Mouse (Mus musculus): Measurements from ENCODE around the gene Tex22. TPM values are rescaled to one million over a fixed set of nuclear protein-coding genes. Genes with fewer than 3 reads are reported as not detected.

The Tex22 gene
- polyA plus RNA-seq, 1 experiment from 2014 or later: not detected

- Histone ChIP-seq H3K4me2 (no peak overlapping the region), H3K27ac (no peak overlapping the region), H3K36me3 (0 out of 2 replicates have a peak, but pooled peaks cover 4% of the 10 kb centered on the region), H3K4me3 (no peak overlapping the region), H3K27me3 (replicated peaks) (no peaks in the 10 kb centered on the region), H3K4me1 (peaks cover 75% of the 10 kb centered on the region), H3K9ac (no peak overlapping the region), H3K9me3 (replicated peaks) (no peaks in the 10 kb centered on the region)
- ATAC-seq: no peak
- 72% methylated on average over 4 of the region's 4 CpGs for WGBS (ENCODE audit: insufficient replicate concordance)
These were observed 35.9 kb upstream of the Tex22 start for GRCm38 (mm10) chr12:113038414-113038813.

- 57% methylated on average over 15 of the region's 15 CpGs for WGBS (ENCODE audit: insufficient replicate concordance)
- Histone ChIP-seq H3K9me3 (replicated peaks) (no peaks in the 10 kb centered on the region), H3K4me2 (no peak overlapping the region), H3K4me1 (peaks cover 63% of the 10 kb centered on the region), H3K9ac (no peak overlapping the region), H3K27ac (peak overlapping the region; percentile 83), H3K27me3 (replicated peaks) (no peaks in the 10 kb centered on the region), H3K36me3 (peaks cover 33% of the 10 kb centered on the region), H3K4me3 (no peak overlapping the region)
- peak; percentile 60 for ATAC-seq
These were observed 32.5 kb upstream of the Tex22 start for GRCm38 (mm10) chr12:113041481-113042439.

GRCm38 (mm10) chr12:113042543-113042942, 31.8 kb upstream of the Tex22 start:
- ATAC-seq: peak; percentile 87
- WGBS (ENCODE audit: insufficient replicate concordance): 43% methylated on average over 2 of the region's 2 CpGs
- Histone ChIP-seq H3K4me3 (no peak overlapping the region), H3K4me2 (peak overlapping the region; percentile 49), H3K27ac (peak overlapping the region; percentile 83), H3K27me3 (replicated peaks) (no peaks in the 10 kb centered on the region), H3K36me3 (peaks cover 41% of the 10 kb centered on the region), H3K9ac (0 out of 2 replicates have a peak overlapping the region, but pooled peaks have one; percentile 23), H3K9me3 (replicated peaks) (no peaks in the 10 kb centered on the region), H3K4me1 (peaks cover 55% of the 10 kb centered on the region)

GRCm38 (mm10) chr12:113044916-113045677, 29.2 kb upstream of the Tex22 start:
- ATAC-seq: no peak

GRCm38 (mm10) chr12:113046861-113047260, 27.4 kb upstream of the Tex22 start:
- ATAC-seq: no peak
- Histone ChIP-seq H3K4me2 (no peak overlapping the region), H3K9me3 (replicated peaks) (no peaks in the 10 kb centered on the region), H3K27ac (no peak overlapping the region), H3K36me3 (peaks cover 74% of the 10 kb centered on the region), H3K9ac (no peak overlapping the region), H3K27me3 (replicated peaks) (no peaks in the 10 kb centered on the region), H3K4me3 (no peak overlapping the region), H3K4me1 (peaks cover 44% of the 10 kb centered on the region)
- WGBS (ENCODE audit: insufficient replicate concordance): 81% methylated on average over 15 of the region's 15 CpGs

More at GRCm38 (mm10) chr12:113044916-113045677, 29.2 kb upstream of the Tex22 start:
- H3K9me3 ChIP-seq (replicated peaks): no peaks in the 10 kb centered on the region
- H3K4me3 ChIP-seq: no peak overlapping the region
- H3K27ac ChIP-seq: no peak overlapping the region
- no peak overlapping the region for H3K4me2 ChIP-seq
- 0 out of 2 replicates have a peak overlapping the region, but pooled peaks have one; percentile 20 for H3K9ac ChIP-seq
- H3K4me1 ChIP-seq: peaks cover 51% of the 10 kb centered on the region
- WGBS (ENCODE audit: insufficient replicate concordance): 83% methylated on average over 3 of the region's 3 CpGs
- H3K27me3 ChIP-seq (replicated peaks): no peaks in the 10 kb centered on the region
- H3K36me3 ChIP-seq: peaks cover 56% of the 10 kb centered on the region

- Histone ChIP-seq H3K9me3 (replicated peaks) (no peaks in the 10 kb centered on the region), H3K27me3 (replicated peaks) (no peaks in the 10 kb centered on the region), H3K4me1 (peaks cover 32% of the 10 kb centered on the region), H3K27ac (no peak overlapping the region), H3K4me3 (no peak overlapping the region), H3K36me3 (peaks cover 87% of the 10 kb centered on the region), H3K4me2 (no peak overlapping the region), H3K9ac (no peak overlapping the region)
- 85% methylated on average over 5 of the region's 5 CpGs for WGBS (ENCODE audit: insufficient replicate concordance)
- ATAC-seq: no peak
These were observed 26.2 kb upstream of the Tex22 start for GRCm38 (mm10) chr12:113048103-113048502.

GRCm38 (mm10) chr12:113049836-113050235, 24.5 kb upstream of the Tex22 start:
- no peaks in the 10 kb centered on the region for H3K9me3 ChIP-seq (replicated peaks)

GRCm38 (mm10) chr12:113050671-113051070, 23.6 kb upstream of the Tex22 start:
- Histone ChIP-seq H3K36me3 (peaks cover 91% of the 10 kb centered on the region), H3K9me3 (replicated peaks) (no peaks in the 10 kb centered on the region), H3K4me1 (peaks cover 11% of the 10 kb centered on the region; the same call in 1 of the 2 replicates), H3K9ac (no peak overlapping the region), H3K4me2 (no peak overlapping the region), H3K4me3 (no peak overlapping the region), H3K27me3 (replicated peaks) (no peaks in the 10 kb centered on the region), H3K27ac (no peak overlapping the region)
- no peak for ATAC-seq
- WGBS (ENCODE audit: insufficient replicate concordance): 82% methylated on average over 12 of the region's 12 CpGs

More at GRCm38 (mm10) chr12:113049836-113050235, 24.5 kb upstream of the Tex22 start:
- no peaks in the 10 kb centered on the region for H3K27me3 ChIP-seq (replicated peaks)
- H3K4me3 ChIP-seq: no peak overlapping the region
- H3K4me1 ChIP-seq: peaks cover 15% of the 10 kb centered on the region
- no peak overlapping the region for H3K9ac ChIP-seq
- H3K4me2 ChIP-seq: no peak overlapping the region
- ATAC-seq: no peak
- peaks cover 92% of the 10 kb centered on the region for H3K36me3 ChIP-seq
- H3K27ac ChIP-seq: no peak overlapping the region
- WGBS (ENCODE audit: insufficient replicate concordance): 65% methylated on average over 9 of the region's 9 CpGs

GRCm38 (mm10) chr12:113051628-113052403, 22.5 kb upstream of the Tex22 start:
- 68% methylated on average over 9 of the region's 9 CpGs for WGBS (ENCODE audit: insufficient replicate concordance)
- Histone ChIP-seq H3K9ac (no peak overlapping the region), H3K4me1 (peaks cover 11% of the 10 kb centered on the region; the same call in 1 of the 2 replicates), H3K27me3 (replicated peaks) (no peaks in the 10 kb centered on the region), H3K4me2 (no peak overlapping the region), H3K4me3 (no peak overlapping the region), H3K9me3 (replicated peaks) (no peaks in the 10 kb centered on the region), H3K27ac (no peak overlapping the region), H3K36me3 (peaks cover 87% of the 10 kb centered on the region)
- no peak for ATAC-seq

- Histone ChIP-seq H3K9me3 (replicated peaks) (no peaks in the 10 kb centered on the region), H3K4me2 (no peak overlapping the region), H3K27ac (no peak overlapping the region), H3K27me3 (replicated peaks) (no peaks in the 10 kb centered on the region), H3K9ac (no peak overlapping the region), H3K4me1 (peaks cover 32% of the 10 kb centered on the region), H3K36me3 (peaks cover 93% of the 10 kb centered on the region), H3K4me3 (no peak overlapping the region)
- no peak for ATAC-seq
- WGBS (ENCODE audit: insufficient replicate concordance): 79% methylated on average over 8 of the region's 8 CpGs
These were observed 18.2 kb upstream of the Tex22 start for GRCm38 (mm10) chr12:113056089-113056488.

- WGBS (ENCODE audit: insufficient replicate concordance): 70% methylated on average over 5 of the region's 5 CpGs
These were observed 14.1 kb upstream of the Tex22 start for GRCm38 (mm10) chr12:113060178-113060577.

More at GRCm38 (mm10) chr12:113060178-113060577, 14.1 kb upstream of the Tex22 start:
- ATAC-seq: peak; percentile 89
- no peak overlapping the region; the same call in 1 of the 2 replicates for H3K9ac ChIP-seq
- peaks cover 33% of the 10 kb centered on the region for H3K4me1 ChIP-seq
- peak overlapping the region; percentile 38 for H3K27ac ChIP-seq
- H3K9me3 ChIP-seq (replicated peaks): no peaks in the 10 kb centered on the region
- H3K4me2 ChIP-seq: peak overlapping the region; percentile 43
- peaks cover 92% of the 10 kb centered on the region for H3K36me3 ChIP-seq
- H3K4me3 ChIP-seq: no peak overlapping the region
- no peaks in the 10 kb centered on the region for H3K27me3 ChIP-seq (replicated peaks)

All from liver, embryonic 12.5 days (tissue).